Mouse (Mus musculus): ENCODE results near the gene Gm20388. TPM values are rescaled to one million over a fixed set of nuclear protein-coding genes. Genes with fewer than 3 reads are reported as not detected.

Gm20388 gene
- total RNA-seq, 1 experiment, result 27.0 TPM

GRCm38 (mm10) chr8:123329350-123329749 lies 3418.7 kb downstream of the Gm20388 start:
- H3K9me3 ChIP-seq (ENCODE audit: control insufficient read depth, insufficient read depth, low read depth, low read length), result no peaks in the 10 kb centered on the region
- TF ChIP-seq HCFC1 (IDR thresholded peaks at IDR 0.05; ENCODE audit: borderline replicate concordance, insufficient read depth, low read length) (no peak), MAFK (IDR thresholded peaks at IDR 0.05; ENCODE audit: insufficient read depth, low read depth, low read length) (no peak), ZNF384 (IDR thresholded peaks at IDR 0.05; ENCODE audit: low read depth, low read length) (no peak), CHD2 (IDR thresholded peaks at IDR 0.05; ENCODE audit: low read depth, low read length) (no peak), ZC3H11A (IDR thresholded peaks at IDR 0.05; ENCODE audit: borderline replicate concordance, low read depth, low read length) (no peak)
- in situ Hi-C loops (cut with MboI; ENCODE audit: low sequenced_read_pairs in 2 of 2, unreplicated experiment in 2 of 2), result no loop called here

DNA sequence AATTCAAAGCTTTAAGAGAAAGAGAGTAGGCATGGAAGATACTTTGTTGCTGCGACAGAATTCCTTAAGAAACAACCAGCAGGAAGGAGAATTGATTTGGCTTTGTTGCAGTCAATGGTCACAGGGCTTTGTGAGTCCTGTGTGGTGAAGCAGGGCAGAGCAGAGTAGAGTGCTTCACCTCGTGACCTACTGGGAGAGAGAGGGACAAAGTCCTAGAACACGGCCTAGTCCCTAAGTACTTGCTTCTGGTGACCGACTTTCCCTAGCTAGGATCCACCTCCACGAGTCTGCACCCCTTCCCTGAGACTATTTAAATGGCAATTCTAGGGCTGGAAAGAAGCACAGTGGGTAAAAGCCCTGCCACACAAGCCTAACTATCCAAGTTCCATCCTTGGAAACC lies 3419.3 kb downstream of the Gm20388 start:
- peaks cover 2 to 6% of the 10 kb centered on the region in 2 experiments; a peak in 1 of 4 replicates for H3K4me1 ChIP-seq (ENCODE audit: control insufficient read depth in 2 of 2, insufficient read depth in 2 of 2, low read length in 2 of 2, poor library complexity in 1 of 2)
- H3K36me3 ChIP-seq (ENCODE audit: control insufficient read depth, insufficient read depth, low read length, poor library complexity, severe bottlenecking), result no peaks in the 10 kb centered on the region
- TF ChIP-seq CHD2 (IDR thresholded peaks at IDR 0.05; ENCODE audit: low read depth, low read length) (no peak), HCFC1 (IDR thresholded peaks at IDR 0.05; ENCODE audit: borderline replicate concordance, insufficient read depth, low read length) (no peak), MAFK (IDR thresholded peaks at IDR 0.05; ENCODE audit: insufficient read depth, low read depth, low read length) (no peak), ZNF384 (IDR thresholded peaks at IDR 0.05; ENCODE audit: low read depth, low read length) (no peak), ZC3H11A (IDR thresholded peaks at IDR 0.05; ENCODE audit: borderline replicate concordance, low read depth, low read length) (no peak)
- DNase-seq (ENCODE audit: low read depth, low spot score), result no peak
- no peak overlapping the region for H3K9ac ChIP-seq (ENCODE audit: insufficient read depth, low read depth, low read length, poor library complexity, severe bottlenecking)
- H3K9me3 ChIP-seq (ENCODE audit: control insufficient read depth, insufficient read depth, low read depth, low read length), result no peaks in the 10 kb centered on the region
- H3K27ac ChIP-seq (ENCODE audit: insufficient read depth, low read depth, low read length, poor library complexity, severe bottlenecking), result no peak overlapping the region
- in situ Hi-C loops (cut with MboI; ENCODE audit: low sequenced_read_pairs in 2 of 2, unreplicated experiment in 2 of 2), result no loop called here
- no peak overlapping the region for H3K4me3 ChIP-seq (ENCODE audit: insufficient read depth in 1 of 2, low read depth in 1 of 2, low read length in 2 of 2, poor library complexity in 1 of 2, severe bottlenecking in 1 of 2)

More at GRCm38 (mm10) chr8:123329350-123329749, 3418.7 kb downstream of the Gm20388 start:
- no peak for DNase-seq (ENCODE audit: low read depth, low spot score)
- Histone ChIP-seq H3K9ac (ENCODE audit: insufficient read depth, low read depth, low read length, poor library complexity, severe bottlenecking) (no peak overlapping the region), H3K27ac (ENCODE audit: insufficient read depth, low read depth, low read length, poor library complexity, severe bottlenecking) (no peak overlapping the region), H3K4me3 (ENCODE audit: insufficient read depth in 1 of 2, low read depth in 1 of 2, low read length in 2 of 2, poor library complexity in 1 of 2, severe bottlenecking in 1 of 2) (no peak overlapping the region), H3K36me3 (ENCODE audit: control insufficient read depth, insufficient read depth, low read length, poor library complexity, severe bottlenecking) (no peaks in the 10 kb centered on the region), H3K4me1 (ENCODE audit: control insufficient read depth in 2 of 2, insufficient read depth in 2 of 2, low read length in 2 of 2, poor library complexity in 1 of 2) (peaks cover 0 to 6% of the 10 kb centered on the region in 2 experiments; a peak in 1 of 4 replicates)

DNA sequence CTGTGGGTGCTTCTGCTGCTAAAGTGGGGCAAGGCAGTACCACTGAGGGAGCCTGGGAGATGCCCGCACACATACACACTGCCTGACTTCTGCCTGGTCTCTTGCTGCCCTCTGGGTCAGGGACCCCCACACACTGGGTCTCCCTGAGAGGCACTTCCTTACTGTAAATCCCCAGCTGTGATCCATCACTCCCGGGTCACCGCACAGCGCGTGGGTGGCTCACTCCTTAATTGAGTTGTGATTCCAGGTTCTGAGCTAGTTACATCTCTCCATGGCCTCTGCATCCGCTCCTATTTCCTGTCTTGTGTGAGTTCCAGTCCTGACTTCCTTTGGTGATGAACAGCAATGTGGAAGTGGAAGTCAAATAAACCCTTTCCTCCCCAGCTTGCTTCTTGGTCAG lies 3420.1 kb downstream of the Gm20388 start:
- DNase-seq (ENCODE audit: low read depth, low spot score), result no peak
- Histone ChIP-seq H3K27ac (ENCODE audit: insufficient read depth, low read depth, low read length, poor library complexity, severe bottlenecking) (no peak overlapping the region), H3K4me3 (ENCODE audit: insufficient read depth in 1 of 2, low read depth in 1 of 2, low read length in 2 of 2, poor library complexity in 1 of 2, severe bottlenecking in 1 of 2) (no peak overlapping the region), H3K9ac (ENCODE audit: insufficient read depth, low read depth, low read length, poor library complexity, severe bottlenecking) (no peak overlapping the region), H3K36me3 (ENCODE audit: control insufficient read depth, insufficient read depth, low read length, poor library complexity, severe bottlenecking) (no peaks in the 10 kb centered on the region), H3K4me1 (ENCODE audit: control insufficient read depth in 2 of 2, insufficient read depth in 2 of 2, low read length in 2 of 2, poor library complexity in 1 of 2) (peaks cover 4 to 9% of the 10 kb centered on the region in 2 experiments; a peak in 3 of 4 replicates), H3K9me3 (ENCODE audit: control insufficient read depth, insufficient read depth, low read depth, low read length) (no peaks in the 10 kb centered on the region)
- TF ChIP-seq ZNF384 (IDR thresholded peaks at IDR 0.05; ENCODE audit: low read depth, low read length) (no peak), ZC3H11A (IDR thresholded peaks at IDR 0.05; ENCODE audit: borderline replicate concordance, low read depth, low read length) (no peak), HCFC1 (IDR thresholded peaks at IDR 0.05; ENCODE audit: borderline replicate concordance, insufficient read depth, low read length) (no peak), MAFK (IDR thresholded peaks at IDR 0.05; ENCODE audit: insufficient read depth, low read depth, low read length) (no peak), CHD2 (IDR thresholded peaks at IDR 0.05; ENCODE audit: low read depth, low read length) (no peak)
- in situ Hi-C loops (cut with MboI; ENCODE audit: low sequenced_read_pairs in 2 of 2, unreplicated experiment in 2 of 2), result no loop called here

DNA sequence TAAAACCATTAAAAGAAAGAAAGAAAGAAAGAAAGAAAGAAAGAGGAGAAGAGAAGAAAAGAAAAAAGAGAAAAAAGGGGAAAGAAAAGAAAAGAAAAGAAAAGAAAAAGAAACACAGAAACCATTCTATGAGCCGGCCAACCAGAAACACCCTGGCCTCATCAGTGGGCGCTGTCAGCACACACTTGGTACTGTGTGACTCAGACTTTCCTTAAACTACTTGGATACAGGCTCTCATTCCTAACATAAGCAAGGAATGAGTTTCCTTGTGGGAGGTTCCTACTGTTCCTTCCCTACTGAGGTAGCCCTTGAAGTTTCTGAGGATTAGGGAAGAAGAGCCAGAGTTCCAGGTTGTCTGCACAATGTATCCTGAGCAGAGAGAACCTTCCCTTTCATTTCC lies 3420.7 kb downstream of the Gm20388 start:
- Histone ChIP-seq H3K9ac (ENCODE audit: insufficient read depth, low read depth, low read length, poor library complexity, severe bottlenecking) (no peak overlapping the region), H3K27ac (ENCODE audit: insufficient read depth, low read depth, low read length, poor library complexity, severe bottlenecking) (no peak overlapping the region), H3K36me3 (ENCODE audit: control insufficient read depth, insufficient read depth, low read length, poor library complexity, severe bottlenecking) (no peaks in the 10 kb centered on the region), H3K4me3 (ENCODE audit: insufficient read depth in 1 of 2, low read depth in 1 of 2, low read length in 2 of 2, poor library complexity in 1 of 2, severe bottlenecking in 1 of 2) (no peak overlapping the region), H3K4me1 (ENCODE audit: control insufficient read depth in 2 of 2, insufficient read depth in 2 of 2, low read length in 2 of 2, poor library complexity in 1 of 2) (peaks cover 4 to 9% of the 10 kb centered on the region in 2 experiments; a peak in 3 of 4 replicates), H3K9me3 (ENCODE audit: control insufficient read depth, insufficient read depth, low read depth, low read length) (no peaks in the 10 kb centered on the region)
- in situ Hi-C loops (cut with MboI; ENCODE audit: low sequenced_read_pairs in 2 of 2, unreplicated experiment in 2 of 2), result no loop called here
- no peak for DNase-seq (ENCODE audit: low read depth, low spot score)
- TF ChIP-seq HCFC1 (IDR thresholded peaks at IDR 0.05; ENCODE audit: borderline replicate concordance, insufficient read depth, low read length), result no peak
- TF ChIP-seq ZNF384 (IDR thresholded peaks at IDR 0.05; ENCODE audit: low read depth, low read length), result no peak
- TF ChIP-seq CHD2 (IDR thresholded peaks at IDR 0.05; ENCODE audit: low read depth, low read length), result no peak
- TF ChIP-seq MAFK (IDR thresholded peaks at IDR 0.05; ENCODE audit: insufficient read depth, low read depth, low read length), result no peak
- no peak for TF ChIP-seq ZC3H11A (IDR thresholded peaks at IDR 0.05; ENCODE audit: borderline replicate concordance, low read depth, low read length)
